Mouse (Mus musculus) C2C12 (cell line): ENCODE measurements around the gene Xylt1.

ENCODE experiments used
- CEBPB ChIP-seq: IDR thresholded peaks from one replicate; pipeline ENCODE4 v1.6.1; 2011; ENCODE audit warnings: low read depth, mild to moderate bottlenecking, control low read depth, moderate library complexity
- CTCF ChIP-seq: IDR thresholded peaks from one replicate; pipeline ENCODE4 v1.5.1; 2011; ENCODE audit not compliant: control insufficient read depth, insufficient read depth, insufficient read length
- FOSL1 ChIP-seq: IDR thresholded peaks from one replicate; pipeline ENCODE4 v1.8.0; 2011; ENCODE audit warnings: mild to moderate bottlenecking, low read length; ENCODE audit not compliant: poor library complexity, insufficient read depth, severe bottlenecking
- MAX ChIP-seq: IDR thresholded peaks from one replicate; pipeline ENCODE4 v1.6.1; 2011; ENCODE audit warnings: mild to moderate bottlenecking, control low read depth
- MYOG ChIP-seq: IDR thresholded peaks from one replicate; pipeline ENCODE4 v1.6.1; 2011; ENCODE audit not compliant: control insufficient read depth, insufficient read length; ENCODE audit errors: extremely low read depth
- USF1 ChIP-seq: IDR thresholded peaks from one replicate; pipeline ENCODE4 v1.6.1; 2011; ENCODE audit warnings: low read depth, mild to moderate bottlenecking, control low read depth, moderate library complexity

DNA sequence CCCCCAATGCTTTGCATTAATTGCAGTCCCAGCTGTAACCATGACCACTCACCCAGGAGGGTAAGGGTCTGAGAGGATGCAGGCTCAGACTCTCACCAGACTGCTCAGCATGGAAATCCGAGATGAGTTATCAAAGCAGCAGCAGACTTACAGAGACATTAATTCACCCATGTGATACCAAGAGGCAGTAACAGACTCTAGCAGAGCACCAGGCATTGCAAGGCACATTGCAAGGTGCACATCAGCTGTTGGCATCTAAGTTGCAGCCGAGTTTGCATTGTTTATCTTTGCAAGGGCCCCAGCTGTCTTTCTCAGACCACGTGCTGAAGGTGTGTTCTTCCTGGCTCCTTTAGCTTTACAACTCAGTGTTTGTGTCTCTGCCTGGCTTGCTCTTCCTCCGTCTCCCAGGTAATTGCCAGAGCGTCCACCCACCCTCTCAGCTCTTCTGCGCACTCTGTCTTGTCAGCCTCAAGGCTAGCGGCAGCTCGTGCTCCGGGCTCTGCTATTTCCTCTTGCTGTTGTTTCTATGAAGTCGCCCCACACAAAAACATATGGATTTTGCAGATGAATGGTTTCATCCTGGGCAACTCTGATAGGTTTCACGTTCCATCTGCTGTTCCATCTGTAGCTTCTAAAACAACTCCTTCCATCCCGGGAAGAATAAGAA, 214.4 kb downstream of the Xylt1 start:
- TF ChIP-seq CTCF = no peak
- TF ChIP-seq USF1 = no peak
- TF ChIP-seq MAX = no peak
- TF ChIP-seq FOSL1 = no peak
- no peak for TF ChIP-seq MYOG
- no peak for TF ChIP-seq CEBPB
